ENCODE assay signal across 8 mouse cellular contexts in genomic region chr13:76098493-76099303, GRCm38 (mm10). TPM values are rescaled to one million over a fixed set of nuclear protein-coding genes. Genes with fewer than 3 reads are reported as not detected.
DNase-seq lines count a peak whose midpoint lies in the region; ATAC-seq and TF ChIP-seq lines count a peak whose summit lies in the region.

Gene Arsk (minus strand): TSS chr13:76098660.
Gene Ttc37 (plus strand): TSS chr13:76098734.

- TF ChIP-seq EP300 in CH12.LX (IDR thresholded peaks at IDR 0.05; ENCODE audit: low read length), result no peak

- no peak for TF ChIP-seq CTCF in CH12.LX (conservative IDR thresholded peaks at IDR 0.05 in 1 of 2, IDR thresholded peaks at IDR 0.05 in 1 of 2; ENCODE audit: low read depth in 2 of 2, low read length in 2 of 2)

- H3K9ac ChIP-seq in CH12.LX (ENCODE audit: insufficient read depth, low read depth), result peak within 1 kb of the TSS; percentile 76
- peak within 1 kb of the TSS; percentile 73 for H3K9ac ChIP-seq in forebrain, embryonic 11.5 days (ENCODE audit: low read length)
- H3K9ac ChIP-seq in heart, embryonic 16.5 days (ENCODE audit: low read length), result peak within 1 kb of the TSS; percentile 76
- peak within 1 kb of the TSS; percentile 55 for H3K9ac ChIP-seq in liver, embryonic 15.5 days
- peak within 1 kb of the TSS; percentile 62 for H3K9ac ChIP-seq in neural tube, embryonic 12.5 days

- H3K27ac ChIP-seq in CH12.LX (ENCODE audit: insufficient read depth, low read depth), result peak within 1 kb of the TSS; percentile 80
- H3K27ac ChIP-seq in forebrain, embryonic 11.5 days (ENCODE audit: low read depth, low read length), result peak within 1 kb of the TSS; percentile 41; the same call in 1 of the 2 replicates
- peak within 1 kb of the TSS; percentile 82 for H3K27ac ChIP-seq in heart, embryonic 16.5 days (ENCODE audit: low read length)
- peak within 1 kb of the TSS; percentile 73 for H3K27ac ChIP-seq in liver, embryonic 15.5 days (replicated peaks)
- no peak within 1 kb of the TSS; the same call in 1 of the 2 replicates for H3K27ac ChIP-seq in neural tube, embryonic 12.5 days

- H3K9me3 ChIP-seq in CH12.LX (replicated peaks; ENCODE audit: low read length), result no peaks in the 10 kb centered on the region
- H3K9me3 ChIP-seq in forebrain, embryonic 11.5 days (ENCODE audit: control insufficient read depth, low read length), result no peaks in the 10 kb centered on the region
- H3K9me3 ChIP-seq in heart, embryonic 16.5 days (replicated peaks; ENCODE audit: control insufficient read depth, low read length), result no peaks in the 10 kb centered on the region
- H3K9me3 ChIP-seq in liver, embryonic 15.5 days (replicated peaks), result no peaks in the 10 kb centered on the region
- no peaks in the 10 kb centered on the region for H3K9me3 ChIP-seq in neural tube, embryonic 12.5 days

- ATAC-seq in forebrain, embryonic 11.5 days (replicated peaks; ENCODE audit: low FRiP score), result peak; percentile 95
- ATAC-seq in heart, embryonic 16.5 days (replicated peaks; ENCODE audit: extremely low read depth, insufficient read depth, low FRiP score), result peak; percentile 97
- ATAC-seq in liver, embryonic 15.5 days (ENCODE audit: insufficient read depth), result peak; percentile 98
- ATAC-seq in neural tube, embryonic 12.5 days (ENCODE audit: low FRiP score, low read depth), result peak; percentile 96

- TF ChIP-seq RAD21 in CH12.LX (IDR thresholded peaks at IDR 0.05; ENCODE audit: low read depth, low read length), result no peak

- dilution Hi-C loops in CH12.LX (cut with MboI; ENCODE audit: extremely low pct_ligation_motif_present, extremely low pct_unique_long_range_greater_than_20kb, low sequenced_read_pairs), result no loop called here

- peak within 1 kb of the TSS; percentile 39; the same call in 1 of the 2 replicates for H3K4me2 ChIP-seq in CH12.LX (ENCODE audit: insufficient read depth, low read depth, poor library complexity, severe bottlenecking)
- peak within 1 kb of the TSS; percentile 57 for H3K4me2 ChIP-seq in forebrain, embryonic 11.5 days (ENCODE audit: low read depth, low read length, severe bottlenecking)
- peak within 1 kb of the TSS; percentile 84 for H3K4me2 ChIP-seq in heart, embryonic 16.5 days (ENCODE audit: low read depth, low read length)
- H3K4me2 ChIP-seq in liver, embryonic 15.5 days, result peak within 1 kb of the TSS; percentile 80
- peak within 1 kb of the TSS; percentile 66 for H3K4me2 ChIP-seq in neural tube, embryonic 12.5 days (replicated peaks)

- WGBS in forebrain, embryonic 11.5 days, result under 1% methylated on average over 34 of the region's 34 CpGs
- WGBS in heart, embryonic 16.5 days, result under 1% methylated on average over 34 of the region's 34 CpGs
- under 1% methylated on average over 34 of the region's 34 CpGs for WGBS in liver, embryonic 15.5 days (ENCODE audit: insufficient replicate concordance)
- WGBS in neural tube, embryonic 12.5 days, result under 1% methylated on average over 34 of the region's 34 CpGs

- peak; percentile 81 for TF ChIP-seq POLR2A in CH12.LX (IDR thresholded peaks at IDR 0.05; ENCODE audit: low read depth, low read length)

- DNase-seq in CH12.LX (ENCODE audit: extremely low read depth), result peak; percentile 98
- peak; percentile 98 for DNase-seq in c-Kit-positive CD71-positive TER-119-negative erythroid progenitor cells, embryonic 14.5 days (ENCODE audit: low read depth)
- DNase-seq in forebrain, embryonic 11.5 days (ENCODE audit: low spot score), result peak; percentile 95
- peak; percentile 96 for DNase-seq in kidney, postnatal 36 days
- peak; percentile 97 for DNase-seq in telencephalon, adult 2 months (ENCODE audit: low read depth, low spot score)

- H3K4me3 ChIP-seq in CH12.LX (replicated peaks in 1 of 3; ENCODE audit: low read depth in 2 of 3, low read length in 2 of 3, poor library complexity in 1 of 3), result peak within 1 kb of the TSS; percentile 78 to 95 (median 80)
- H3K4me3 ChIP-seq in forebrain, embryonic 11.5 days (ENCODE audit: low read depth, low read length), result peak within 1 kb of the TSS; percentile 64
- H3K4me3 ChIP-seq in heart, embryonic 16.5 days (ENCODE audit: low read length), result peak within 1 kb of the TSS; percentile 77
- peak within 1 kb of the TSS; percentile 71 for H3K4me3 ChIP-seq in liver, embryonic 15.5 days (replicated peaks)
- peak within 1 kb of the TSS; percentile 61 for H3K4me3 ChIP-seq in neural tube, embryonic 12.5 days

- peaks cover 15% of the 10 kb centered on the region for H3K79me2 ChIP-seq in CH12.LX (replicated peaks; ENCODE audit: control insufficient read depth, extremely low read depth, insufficient read depth, poor library complexity, severe bottlenecking)

- peaks cover 0 to 21% of the 10 kb centered on the region in 2 experiments; a peak in 2 of 4 replicates for H3K4me1 ChIP-seq in CH12.LX (ENCODE audit: control insufficient read depth in 1 of 2, insufficient read depth in 2 of 2)
- no peaks in the 10 kb centered on the region for H3K4me1 ChIP-seq in forebrain, embryonic 11.5 days (replicated peaks; ENCODE audit: control insufficient read depth, insufficient read depth, low read length)
- 0 out of 2 replicates have a peak, but pooled peaks cover 2% of the 10 kb centered on the region for H3K4me1 ChIP-seq in heart, embryonic 16.5 days (ENCODE audit: control insufficient read depth, insufficient read depth, low read length)
- H3K4me1 ChIP-seq in liver, embryonic 15.5 days (replicated peaks), result peaks cover 18% of the 10 kb centered on the region
- H3K4me1 ChIP-seq in neural tube, embryonic 12.5 days, result no peaks in the 10 kb centered on the region

- in situ Hi-C loops in CH12.LX (cut with MboI; ENCODE audit: low pct_ligation_motif_present, low pct_unique_long_range_greater_than_20kb, low sequenced_read_pairs), result no loop called here

- H3K36me3 ChIP-seq in CH12.LX (replicated peaks in 1 of 2; ENCODE audit: control insufficient read depth in 1 of 2, insufficient read depth in 1 of 2, low read length in 1 of 2), result peaks cover 5 to 41% of the 10 kb centered on the region in 2 experiments
- H3K36me3 ChIP-seq in forebrain, embryonic 11.5 days (ENCODE audit: control insufficient read depth, insufficient read depth, low read length), result no peaks in the 10 kb centered on the region
- H3K36me3 ChIP-seq in heart, embryonic 16.5 days (ENCODE audit: control insufficient read depth, insufficient read depth), result peaks cover 6% of the 10 kb centered on the region; the same call in 1 of the 2 replicates
- no peaks in the 10 kb centered on the region for H3K36me3 ChIP-seq in liver, embryonic 15.5 days (replicated peaks)
- H3K36me3 ChIP-seq in neural tube, embryonic 12.5 days, result no peaks in the 10 kb centered on the region

- no peaks in the 10 kb centered on the region for H3K27me3 ChIP-seq in CH12.LX (replicated peaks)
- no peaks in the 10 kb centered on the region for H3K27me3 ChIP-seq in forebrain, embryonic 11.5 days (ENCODE audit: control insufficient read depth, insufficient read depth, low read length)
- no peaks in the 10 kb centered on the region for H3K27me3 ChIP-seq in heart, embryonic 16.5 days (ENCODE audit: control insufficient read depth, insufficient read depth, low read length)
- no peaks in the 10 kb centered on the region for H3K27me3 ChIP-seq in liver, embryonic 15.5 days
- H3K27me3 ChIP-seq in neural tube, embryonic 12.5 days (replicated peaks), result no peaks in the 10 kb centered on the region

TF ChIP-seq in CH12.LX, 34 proteins besides CTCF, POLR2A, EP300 and RAD21 (continues in another document):
- TF ChIP-seq TBP (conservative IDR thresholded peaks at IDR 0.05; ENCODE audit: low read depth, low read length) (peak; percentile 41; the same call in 1 of the 2 replicates), NELFE (IDR thresholded peaks at IDR 0.05; ENCODE audit: low read depth, low read length) (peak; percentile 76), JUND (conservative IDR thresholded peaks at IDR 0.05; ENCODE audit: low read depth, low read length) (0 out of 2 replicates have a peak, but pooled peaks have one; percentile 21), ZMIZ1 (IDR thresholded peaks at IDR 0.05; ENCODE audit: low read depth, low read length) (peak; percentile 82), MAX (IDR thresholded peaks at IDR 0.05; ENCODE audit: low read length) (peak; percentile 72; the same call in 1 of the 2 replicates), ZC3H11A (IDR thresholded peaks at IDR 0.05; ENCODE audit: low read depth, low read length) (no peak), IRF4 (IDR thresholded peaks at IDR 0.05; ENCODE audit: low read depth, low read length) (peak; percentile 7; the same call in 1 of the 2 replicates), TCF12 (IDR thresholded peaks at IDR 0.05; ENCODE audit: low read depth, low read length) (peak; percentile 57), MEF2A (IDR thresholded peaks at IDR 0.05; ENCODE audit: borderline replicate concordance, low read depth, low read length) (0 out of 2 replicates have a peak, but pooled peaks have one; percentile 30), MAFK (IDR thresholded peaks at IDR 0.05; ENCODE audit: insufficient replicate concordance, low read length) (no peak), ZKSCAN1 (IDR thresholded peaks at IDR 0.05; ENCODE audit: borderline replicate concordance, low read depth, low read length) (no peak), MXI1 (IDR thresholded peaks at IDR 0.05; ENCODE audit: low read depth, low read length) (peak; percentile 78), UBTF (IDR thresholded peaks at IDR 0.05; ENCODE audit: low read depth, low read length) (no peak), MAZ (IDR thresholded peaks at IDR 0.05; ENCODE audit: low read depth, low read length) (no peak), KAT2A (IDR thresholded peaks at IDR 0.05; ENCODE audit: insufficient replicate concordance, low read length) (peak; percentile 98), CHD1 (IDR thresholded peaks at IDR 0.05; ENCODE audit: low read depth, low read length) (no peak)

RNA-seq across cellular contexts. Expression of gene Arsk, which starts in this region (rescaled TPM):
- 3.2 and 4.2 TPM in 2 replicates for total RNA-seq in CH12.LX (2012; rRNA removed)
- 7.6 and 9.3 TPM in 2 replicates for total RNA-seq in CH12.LX (2014; rRNA removed)
- 3.7 and 4.0 TPM in 2 replicates for polyA plus RNA-seq in CH12.LX (2012; ENCODE audit: insufficient read length, low read depth)
- 4.8 and 6.6 TPM in 2 replicates for polyA plus RNA-seq in forebrain, embryonic 11.5 days (2014; fragmentation: Nextera tagmentation; extraction: Ambion mirVana)
- polyA plus RNA-seq in heart, embryonic 16.5 days (2015; fragmentation: Nextera tagmentation; extraction: Ambion mirVana), result 3.7 and 4.5 TPM in 2 replicates
- 2.2 and 2.8 TPM in 2 replicates for polyA plus RNA-seq in liver, embryonic 15.5 days (2015; fragmentation: Nextera tagmentation; extraction: Ambion mirVana)
- 4.2 and 5.0 TPM in 2 replicates for polyA plus RNA-seq in neural tube, embryonic 12.5 days (2016; fragmentation: Nextera tagmentation; extraction: Ambion mirVana)

RNA-seq across cellular contexts. Expression of gene Ttc37, which starts in this region (rescaled TPM):
- total RNA-seq in CH12.LX (2012; rRNA removed), result 26.7 and 32.2 TPM in 2 replicates
- 34.7 and 35.9 TPM in 2 replicates for total RNA-seq in CH12.LX (2014; rRNA removed)
- polyA plus RNA-seq in CH12.LX (2012; ENCODE audit: insufficient read length, low read depth), result 21.1 and 23.9 TPM in 2 replicates
- polyA plus RNA-seq in forebrain, embryonic 11.5 days (2014; fragmentation: Nextera tagmentation; extraction: Ambion mirVana), result 17.0 and 17.3 TPM in 2 replicates
- 7.6 and 8.0 TPM in 2 replicates for polyA plus RNA-seq in heart, embryonic 16.5 days (2015; fragmentation: Nextera tagmentation; extraction: Ambion mirVana)
- 4.4 and 4.6 TPM in 2 replicates for polyA plus RNA-seq in liver, embryonic 15.5 days (2015; fragmentation: Nextera tagmentation; extraction: Ambion mirVana)
- polyA plus RNA-seq in neural tube, embryonic 12.5 days (2016; fragmentation: Nextera tagmentation; extraction: Ambion mirVana), result 13.1 and 13.8 TPM in 2 replicates
